Mouse (Mus musculus): ENCODE measurements around the gene Ppm1l.

DNA sequence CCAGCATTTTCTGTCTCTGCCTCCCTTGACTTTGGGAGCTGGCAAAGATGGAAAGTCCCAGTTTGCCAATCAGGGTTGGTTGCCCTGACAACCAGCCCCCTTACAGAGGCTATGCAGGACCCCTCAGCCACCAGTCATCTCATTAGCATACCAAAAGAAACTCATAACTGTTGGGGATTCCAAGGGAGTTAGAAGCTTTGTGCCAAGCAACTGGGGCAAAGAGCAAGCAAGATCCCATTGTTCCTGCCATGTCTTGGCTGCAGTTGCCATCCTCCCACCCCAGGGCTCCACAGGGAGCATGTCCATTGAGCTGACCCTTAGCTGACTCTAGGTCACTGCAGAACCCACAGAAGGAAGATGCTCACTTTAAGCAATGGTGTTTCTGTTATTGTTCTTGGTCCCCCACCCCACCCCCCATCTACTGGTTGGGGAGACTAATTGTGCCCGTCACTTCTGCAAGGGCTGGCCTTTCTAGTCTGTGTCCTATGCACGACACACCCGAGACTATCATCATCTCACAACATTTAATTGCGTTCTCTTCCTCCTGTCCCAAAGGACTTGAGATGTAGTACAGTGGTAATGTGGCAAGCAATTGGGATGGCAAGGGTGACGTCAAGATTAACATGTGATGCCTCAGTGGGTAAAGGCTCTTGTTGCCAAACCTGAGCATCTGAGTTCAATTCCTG lies 89.7 kb downstream of the Ppm1l start:
- TF ChIP-seq CTCF (IDR thresholded peaks at IDR 0.05; ENCODE audit: low read depth) = no peak
- TF ChIP-seq EP300 (optimal IDR thresholded peaks at IDR 0.05) = no peak

Data from stomach, postnatal 0 days (tissue).